Mouse (Mus musculus) MEL (cell line): ENCODE results near the gene B830017H08Rik.

Source experiments
- CTCF ChIP-seq, 3 experiments: IDR thresholded peaks in 2 of 3; conservative IDR thresholded peaks in 1 of 3; 2 replicates each; pipeline ENCODE4 v1.5.1; 2011 to 2012; ENCODE audit warnings: low read length in 3 of 3, low read depth in 2 of 3, mild to moderate bottlenecking in 2 of 3, improper control_type of control experiment in 1 of 3, inconsistent platforms in 1 of 3, mixed read lengths in 1 of 3, moderate library complexity in 1 of 3; ENCODE audit not compliant: control insufficient read depth in 1 of 3, insufficient read depth in 1 of 3, poor library complexity in 1 of 3, severe bottlenecking in 1 of 3
- E2F4 ChIP-seq: IDR thresholded peaks from 2 replicates; pipeline ENCODE4 v1.6.1; 2011; ENCODE audit warnings: low read depth, low read length, improper control_type of control experiment, borderline replicate concordance
- ELF1 ChIP-seq: IDR thresholded peaks from 2 replicates; pipeline ENCODE4 v1.6.1; 2014; ENCODE audit warnings: low read depth, mild to moderate bottlenecking, inconsistent platforms, low read length, improper control_type of control experiment, moderate library complexity
- EP300 ChIP-seq, 2 experiments: IDR thresholded peaks; 2 replicates each; pipeline ENCODE4 v1.6.1; 2011; ENCODE audit warnings: improper control_type of control experiment in 2 of 2, low read length in 2 of 2, low read depth in 1 of 2, mild to moderate bottlenecking in 1 of 2
- MAX ChIP-seq: IDR thresholded peaks from 2 replicates; pipeline ENCODE4 v1.6.1; 2011; ENCODE audit warnings: low read length, improper control_type of control experiment
- POLR2A ChIP-seq, 2 experiments: IDR thresholded peaks; 2 replicates each; pipeline ENCODE4 v1.6.1; 2011 to 2012; ENCODE audit warnings: low read length in 2 of 2, mild to moderate bottlenecking in 2 of 2, control low read depth in 1 of 2, improper control_type of control experiment in 1 of 2, low read depth in 1 of 2, moderate library complexity in 1 of 2; ENCODE audit not compliant: control insufficient read depth in 1 of 2, insufficient read depth in 1 of 2, poor library complexity in 1 of 2
- SIN3A ChIP-seq: IDR thresholded peaks from 2 replicates; pipeline ENCODE4 v1.6.1; 2012; ENCODE audit warnings: low read length, improper control_type of control experiment, inconsistent platforms
- TBP ChIP-seq: IDR thresholded peaks from 2 replicates; pipeline ENCODE4 v1.8.0; 2011; ENCODE audit warnings: low read depth, low read length, improper control_type of control experiment
- USF1 ChIP-seq: IDR thresholded peaks from 2 replicates; pipeline ENCODE4 v1.6.1; 2014; ENCODE audit warnings: low read depth, mild to moderate bottlenecking, inconsistent platforms, low read length, improper control_type of control experiment, moderate library complexity
- ZKSCAN1 ChIP-seq: IDR thresholded peaks from 2 replicates; pipeline ENCODE4 v1.6.1; 2012; ENCODE audit warnings: low read depth, mild to moderate bottlenecking, inconsistent platforms, low read length, improper control_type of control experiment, moderate library complexity

DNA sequence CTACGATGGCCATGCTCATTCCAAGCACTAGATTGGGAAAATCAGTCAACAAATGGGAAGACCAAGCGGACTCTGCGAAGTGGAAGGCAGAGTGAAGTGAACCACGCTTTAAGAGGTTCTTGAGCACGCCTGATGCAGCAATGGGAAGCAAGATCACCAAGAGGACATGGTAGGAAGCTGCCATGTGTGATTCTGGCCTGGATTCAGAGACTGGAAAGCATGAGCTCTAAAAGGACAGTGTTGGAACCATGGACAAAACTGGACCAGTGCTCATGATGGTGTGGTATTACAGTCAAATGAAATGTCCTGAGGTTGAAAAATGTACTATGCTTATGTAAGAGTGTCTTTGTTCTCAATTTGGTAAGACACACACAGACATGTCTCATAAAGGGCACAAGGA lies 18.4 kb downstream of the B830017H08Rik start:
- TF ChIP-seq ZKSCAN1 (no peak), CTCF (IDR thresholded peaks at IDR 0.05 in 2 of 3, conservative IDR thresholded peaks at IDR 0.05 in 1 of 3; ENCODE audit: control insufficient read depth in 1 of 3, insufficient read depth in 1 of 3, low read depth in 2 of 3, low read length in 3 of 3, poor library complexity in 1 of 3, severe bottlenecking in 1 of 3) (no peak), E2F4 (no peak), EP300 (IDR thresholded peaks at IDR 0.05; ENCODE audit: low read depth in 1 of 2, low read length in 2 of 2) (no peak), TBP (no peak), SIN3A (no peak), USF1 (no peak), MAX (no peak), ELF1 (no peak), POLR2A (IDR thresholded peaks at IDR 0.05; ENCODE audit: control insufficient read depth in 1 of 2, insufficient read depth in 1 of 2, low read depth in 1 of 2, low read length in 2 of 2, poor library complexity in 1 of 2) (no peak)
